Mouse (Mus musculus): ENCODE results near the gene Ak9.

DNA sequence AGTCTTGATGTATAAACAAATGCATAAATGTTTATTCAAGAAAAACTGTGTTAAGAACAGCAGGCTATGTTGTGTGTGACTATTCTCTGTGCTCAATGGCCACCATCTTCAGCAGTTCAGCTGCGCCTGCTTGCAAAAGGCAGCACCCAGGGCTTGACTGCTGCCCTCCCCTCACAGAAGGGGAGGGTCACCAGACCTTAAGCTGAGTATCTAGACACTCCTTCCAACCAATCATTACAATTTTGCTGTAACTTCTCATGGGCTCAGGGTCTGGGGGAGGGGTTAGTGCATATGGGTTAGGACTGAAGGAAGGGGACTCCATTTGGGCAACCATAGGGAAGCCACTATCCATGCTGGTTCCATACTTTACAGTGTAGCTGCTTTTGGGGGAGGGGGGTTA is 25.0 kb upstream of the Ak9 start:
- TF ChIP-seq CTCF (IDR thresholded peaks at IDR 0.05; ENCODE audit: low read depth): no peak
- TF ChIP-seq EP300 (optimal IDR thresholded peaks at IDR 0.05): no peak
